Mouse (Mus musculus) liver, adult 2 months (tissue): ENCODE measurements around the gene Pde8b.

Experiments
- CTCF ChIP-seq: fragments of 200-500 bp; IDR thresholded peaks from 2 replicates; pipeline ENCODE4 v1.5.1; 2011; ENCODE audit warnings: low read depth, low read length, control low read depth
- POLR2A ChIP-seq: fragments of 200-500 bp; IDR thresholded peaks from 2 replicates; pipeline ENCODE4 v1.6.1; 2011; ENCODE audit warnings: low read length, control low read depth; ENCODE audit not compliant: insufficient read depth; ENCODE audit errors: extremely low read depth

DNA sequence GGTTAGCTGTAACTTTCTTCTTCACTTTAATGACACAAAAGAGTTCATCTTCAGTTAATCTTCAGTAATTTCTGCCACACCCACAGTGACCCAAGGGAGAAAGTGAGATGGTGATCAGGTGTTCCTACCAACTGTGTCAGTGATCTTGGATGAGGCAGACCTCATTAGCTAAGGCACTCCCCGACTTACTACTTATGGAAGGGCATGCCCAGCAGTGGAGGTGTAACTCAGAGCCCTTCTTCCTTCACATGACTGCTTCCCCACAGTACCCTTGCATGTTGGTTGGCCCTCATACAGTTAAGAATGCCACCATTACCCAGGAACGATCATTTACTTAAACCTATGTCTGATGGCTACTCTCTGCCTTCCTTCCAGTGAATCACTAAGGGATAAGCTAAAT is 25.6 kb downstream of the Pde8b start:
- TF ChIP-seq CTCF = no peak
- TF ChIP-seq POLR2A = no peak
